In genomic region chrX:160971991-160972545, GRCm38 (mm10) we compare ENCODE assay signal across 27 mouse cellular contexts. TPM values are rescaled to one million over a fixed set of nuclear protein-coding genes. Genes with fewer than 3 reads are reported as not detected.
DNase-seq lines count a peak whose midpoint lies in the region.
"Had no signal": no experiment of that assay in that cellular context is flagged by ENCODE, and none has a peak within 500 bp of the region (broad histone marks: within the 10 kb centered on the region; RNA-seq: fewer than 3 reads in every experiment).

No protein-coding gene starts in this region.

- no peaks in the 10 kb centered on the region for H3K4me1 ChIP-seq in limb, embryonic 10.5 days
- H3K4me1 ChIP-seq: embryonic facial prominence, embryonic 13.5 days; forebrain, embryonic 12.5 days; heart, embryonic 15.5 days; hindbrain, embryonic 15.5 days; limb, embryonic 12.5 days; megakaryocyte, embryonic 14.5 days; neural tube, embryonic 12.5 days had no signal

- H3K36me3 ChIP-seq in limb, embryonic 10.5 days: no peaks in the 10 kb centered on the region
- H3K36me3 ChIP-seq: embryonic facial prominence, embryonic 13.5 days; forebrain, embryonic 12.5 days; G1E; heart, embryonic 15.5 days; hindbrain, embryonic 15.5 days; limb, embryonic 12.5 days; neural tube, embryonic 12.5 days had no signal

- H3K4me3 ChIP-seq in limb, embryonic 10.5 days: no peak overlapping the region
- H3K4me3 ChIP-seq: embryonic facial prominence, embryonic 13.5 days; erythroblast, embryonic 14.5 days; forebrain, embryonic 12.5 days; heart, embryonic 15.5 days; hindbrain, embryonic 15.5 days; limb, embryonic 12.5 days; megakaryocyte, embryonic 14.5 days; neural tube, embryonic 12.5 days had no signal

- H3K27ac ChIP-seq in limb, embryonic 10.5 days: no peak overlapping the region
- H3K27ac ChIP-seq: embryonic facial prominence, embryonic 13.5 days; forebrain, embryonic 12.5 days; heart, embryonic 15.5 days; hindbrain, embryonic 15.5 days; limb, embryonic 12.5 days; neural tube, embryonic 12.5 days had no signal

- peak; percentile 63 for DNase-seq in adipocyte (ENCODE audit: low spot score)
- DNase-seq in adrenal gland, postnatal 10 days: peak; percentile 6
- DNase-seq in cerebellum, adult 11-12 months: peak; percentile 66
- DNase-seq in cerebellum, postnatal 14 days: peak; percentile 9 to 28
- no peak for DNase-seq in limb, embryonic 10.5 days (ENCODE audit: low spot score)
- no peak for DNase-seq in left cerebral cortex, adult 18-20 months (ENCODE audit: low spot score in 2 of 2)
- no peak for DNase-seq in lung, postnatal 4 days
- DNase-seq: B cell, adult 2 months; embryo, embryonic 11 days; kidney, adult 2 months; kidney, postnatal 10 days; liver, postnatal 0 days; lung, postnatal 10 days; midbrain, embryonic 14.5 days; right cerebral cortex, adult 18-20 months; right cerebral cortex, postnatal 4 days; thymus, postnatal 14 days had no signal

- H3K9me3 ChIP-seq in limb, embryonic 10.5 days (replicated peaks): no peaks in the 10 kb centered on the region
- H3K9me3 ChIP-seq: embryonic facial prominence, embryonic 13.5 days; forebrain, embryonic 12.5 days; G1E; heart, embryonic 15.5 days; hindbrain, embryonic 15.5 days; limb, embryonic 12.5 days; megakaryocyte, embryonic 14.5 days; neural tube, embryonic 12.5 days had no signal

- peaks cover 78% of the 10 kb centered on the region for H3K27me3 ChIP-seq in limb, embryonic 10.5 days (ENCODE audit: low read depth, poor library complexity, severe bottlenecking)
- H3K27me3 ChIP-seq: CH12.LX; heart, embryonic 15.5 days; hindbrain, embryonic 15.5 days; neural tube, embryonic 12.5 days had no signal

- 90% methylated on average over 6 of the region's 6 CpGs for WGBS in limb, embryonic 10.5 days

RNA-seq across cellular contexts. Expression of gene Cdkl5, which starts 22.4 kb away (rescaled TPM):
- 10 to 100 TPM; 10.0 to 10.9 TPM for total RNA-seq in adrenal gland, postnatal 10 days (2021)
- polyA plus RNA-seq in limb, embryonic 10.5 days (2016; fragmentation: Nextera tagmentation; extraction: Ambion mirVana): 0.87 and 1.4 TPM in 2 replicates
- total RNA-seq in left cerebral cortex, adult 18-20 months (2021): 100 to 1,000 TPM; 139 to 148 TPM
- polyA plus RNA-seq: erythroblast, embryonic 14.5 days had no signal

Comparison
In these comparisons a context has a peak if more than half of its experiments do, and no peak if none do; other contexts are left out.
1. DNase-seq: peak in adipocyte (single experiment), adrenal gland, postnatal 10 days (single experiment), cerebellum, adult 11-12 months (single experiment) and cerebellum, postnatal 14 days (2 of 2); none in limb, embryonic 10.5 days (single experiment), left cerebral cortex, adult 18-20 months (0 of 2) and lung, postnatal 4 days (0 of 2).
2. RNA of gene Cdkl5, which starts 22.4 kb away (total RNA-seq): 139 to 148 TPM in left cerebral cortex, adult 18-20 months; 10.0 to 10.9 TPM in adrenal gland, postnatal 10 days; every median in the first group is over 10 times any median in the second.